Mouse (Mus musculus) layer of hippocampus, postnatal 14 days (tissue): ENCODE data around the gene Smco4. TPM values are rescaled to one million over a fixed set of nuclear protein-coding genes. Genes with fewer than 3 reads are reported as not detected.

Experiments
- total RNA-seq, 2 experiments: library from RNA; stranded (reverse); gene quantifications; 2 replicates each; pipeline ENCODE4 v1.2.3; 2021

Smco4 gene
- total RNA-seq, 2 experiments from 2014 or later: 7.1 to 7.3 TPM

Other genes with a start within 250 kb of the Smco4 start
- gene Med17, start 213.5 kb upstream of the Smco4 start, total RNA-seq: 10 to 100 TPM; 35.4 to 36.7 TPM
- gene Taf1d, start 187.2 kb upstream of the Smco4 start, total RNA-seq: 10 to 100 TPM; 40.4 to 44.7 TPM
- gene 4931406C07Rik, start 187.0 kb upstream of the Smco4 start, total RNA-seq: 10 to 100 TPM; 23.4 to 25.0 TPM
- gene Cep295, start 135.6 kb upstream of the Smco4 start, total RNA-seq: 10 to 100 TPM; 20.6 to 24.7 TPM
- gene Deup1, start 134.5 kb downstream of the Smco4 start, total RNA-seq: 1 to 10 TPM in 1 of 2 experiments, under 1 TPM in 1; 0.62 to 1.1 TPM
- 10 to 100 TPM; 49.0 to 55.1 TPM for gene Slc36a4, start 216.3 kb downstream of the Smco4 start, total RNA-seq